Mouse (Mus musculus): ENCODE measurements at regions not wholly inside any gene's neighbourhood (a gene's known extent, or its start where the extent isn't known, plus 50 kb on each side); places are given as distances from the start of the nearest gene placed in this dataset.

GRCm38 (mm10) chr5:113408588-113408987 lies 51.5 kb downstream of the Aym1 start:
- no peak for DNase-seq (ENCODE audit: inconsistent age in 2 of 2, low spot score in 1 of 2)

- no peak for DNase-seq (ENCODE audit: inconsistent age in 2 of 2, low spot score in 1 of 2)
Measured at GRCm38 (mm10) chr5:113410963-113411362, 53.9 kb downstream of the Aym1 start.

GRCm38 (mm10) chr5:113414639-113415038 lies 57.5 kb downstream of the Aym1 start:
- no peak for DNase-seq (ENCODE audit: inconsistent age in 2 of 2, low spot score in 1 of 2)

- DNase-seq (ENCODE audit: inconsistent age in 2 of 2, low spot score in 1 of 2), result no peak
Measured at GRCm38 (mm10) chr5:113418335-113419013, 61.4 kb downstream of the Aym1 start.

- no peak for DNase-seq (ENCODE audit: inconsistent age in 2 of 2, low spot score in 1 of 2)
Measured at GRCm38 (mm10) chr5:113420619-113421018, 63.5 kb downstream of the Aym1 start.

- peak; percentile 13 to 32 for DNase-seq (ENCODE audit: inconsistent age in 2 of 2, low spot score in 1 of 2)
Measured at GRCm38 (mm10) chr5:113421993-113422725, 65.1 kb downstream of the Aym1 start.

- DNase-seq (ENCODE audit: inconsistent age in 2 of 2, low spot score in 1 of 2), result no peak
Measured at GRCm38 (mm10) chr5:113422726-113423110, 65.6 kb downstream of the Aym1 start.

GRCm38 (mm10) chr5:113427779-113428178 lies 62.4 kb upstream of the Wscd2 start:
- no peak for DNase-seq (ENCODE audit: inconsistent age in 2 of 2, low spot score in 1 of 2)

GRCm38 (mm10) chr5:113431334-113431733 lies 58.8 kb upstream of the Wscd2 start:
- no peak for DNase-seq (ENCODE audit: inconsistent age in 2 of 2, low spot score in 1 of 2)

GRCm38 (mm10) chr5:113436987-113437386 lies 53.1 kb upstream of the Wscd2 start:
- no peak for DNase-seq (ENCODE audit: inconsistent age in 2 of 2, low spot score in 1 of 2)
